Mouse (Mus musculus): Measurements from ENCODE around the gene Dctn2. TPM values are rescaled to one million over a fixed set of nuclear protein-coding genes. Genes with fewer than 3 reads are reported as not detected.

The Dctn2 gene
- 170 TPM for polyA plus RNA-seq (2012; fragmentation: generic; extraction: Trizol)
- long read RNA-seq, experiment 1, transcript Dctn2-201 (14 exons, 1,784 nt): major isoform, 188 of 311 reads
- long read RNA-seq, experiment 1, partial matches to known transcripts: 46 of 311 reads
- long read RNA-seq, experiment 1, other reads (novel, unspliced or antisense): 77 of 311 reads
- long read RNA-seq, experiment 2, transcript Dctn2-201 (14 exons, 1,784 nt): major isoform, 910 of 1,319 reads
- long read RNA-seq, experiment 2, partial matches to known transcripts: 2 of 1,319 reads
- long read RNA-seq, experiment 2, other reads (novel, unspliced or antisense): 406 of 1,319 reads

DNA sequence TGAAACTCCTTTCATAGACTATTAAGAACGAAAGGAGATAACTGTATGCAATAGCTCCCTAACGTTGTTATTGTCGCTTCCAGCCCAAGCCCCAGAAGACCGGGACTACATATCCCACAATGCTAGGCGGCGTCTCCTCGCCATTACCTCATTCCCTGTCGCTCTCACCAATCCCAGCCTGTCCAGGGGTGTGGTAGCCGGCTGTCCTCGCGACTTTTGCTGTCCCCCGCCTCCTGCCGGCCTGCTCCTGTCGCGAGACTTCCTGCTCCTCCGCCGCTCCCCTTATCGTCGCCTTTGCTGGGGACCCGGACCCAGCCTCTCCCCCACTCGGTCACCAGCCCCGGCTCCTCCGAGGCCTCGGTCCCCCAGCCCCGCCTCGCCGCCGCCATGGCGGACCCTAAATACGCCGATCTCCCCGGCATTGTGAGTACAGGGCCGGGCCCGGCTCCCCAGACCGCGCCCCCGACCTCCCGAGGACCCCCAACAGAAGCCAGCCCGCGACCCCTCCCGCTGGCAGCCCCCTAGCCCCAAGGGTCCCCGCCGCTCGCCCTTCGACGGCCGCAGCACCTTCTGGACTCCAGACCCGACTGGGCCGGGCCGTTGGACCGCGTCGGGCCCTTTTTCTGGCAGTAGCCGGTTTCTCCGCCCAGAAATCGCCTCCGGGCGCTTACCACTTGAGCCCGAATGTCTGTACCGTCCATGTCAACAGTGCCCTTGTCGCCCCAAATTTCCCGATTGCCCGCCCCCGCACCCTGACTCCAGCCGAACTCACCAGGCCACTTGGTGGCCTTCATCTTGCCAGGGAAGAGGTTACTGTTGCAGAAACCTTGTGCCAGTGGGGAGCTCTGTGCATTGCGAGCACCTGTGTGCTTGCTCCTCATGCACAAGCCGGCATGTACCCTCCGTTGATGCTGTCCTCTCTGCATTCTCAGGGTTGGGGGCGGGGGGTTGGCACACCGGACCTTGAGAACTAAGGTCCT, at the start of gene Dctn2:
Dctn2 (plus strand) TSS at position 257 of the 980 bp plus-strand sequence.
- H3K36me3 ChIP-seq (ENCODE audit: control insufficient read depth, insufficient read depth): peaks cover 37% of the 10 kb centered on the region
- H3ac ChIP-seq (ENCODE audit: control insufficient read depth, insufficient read length, low read depth): peak within 1 kb of the TSS; percentile 90
- peaks cover 44% of the 10 kb centered on the region for H3K79me2 ChIP-seq (ENCODE audit: control insufficient read depth, insufficient read depth)
- H3K4me3 ChIP-seq (ENCODE audit: insufficient read depth, poor library complexity, severe bottlenecking): peak within 1 kb of the TSS; percentile 99
- H3K27me3 ChIP-seq (ENCODE audit: control insufficient read depth, insufficient read depth, insufficient read length): peaks cover 10% of the 10 kb centered on the region
- peaks cover 25% of the 10 kb centered on the region for H3K79me3 ChIP-seq (ENCODE audit: low read depth)
- TF ChIP-seq CEBPB (IDR thresholded peaks at IDR 0.05; ENCODE audit: low read depth) (no peak), MAX (IDR thresholded peaks at IDR 0.05) (peak; percentile 50)

DNA sequence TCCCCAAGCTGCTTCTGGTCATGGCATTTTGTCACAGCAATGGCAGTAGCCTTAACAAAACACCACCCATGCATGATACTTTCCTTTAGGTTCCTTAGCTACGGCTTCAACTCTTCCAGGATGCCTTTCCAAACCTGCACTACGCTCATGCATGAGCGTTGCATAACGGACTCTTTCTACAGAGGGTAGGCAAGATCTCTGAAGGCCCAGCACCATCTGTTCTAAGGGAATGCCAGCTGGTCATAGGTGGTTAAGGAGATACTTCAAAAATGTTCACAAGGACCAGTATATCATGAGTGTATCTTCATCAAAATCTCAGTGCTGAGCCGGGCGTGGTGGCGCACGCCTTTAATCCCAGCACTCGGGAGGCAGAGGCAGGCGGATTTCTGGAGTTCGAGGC, 49.7 kb upstream of the Dctn2 start:
- Histone ChIP-seq H3K36me3 (ENCODE audit: control insufficient read depth, insufficient read depth) (no peaks in the 10 kb centered on the region), H3K79me3 (ENCODE audit: low read depth) (no peaks in the 10 kb centered on the region), H3K4me3 (ENCODE audit: insufficient read depth, poor library complexity, severe bottlenecking) (no peak overlapping the region), H3K79me2 (ENCODE audit: control insufficient read depth, insufficient read depth) (no peaks in the 10 kb centered on the region), H3ac (ENCODE audit: control insufficient read depth, insufficient read length, low read depth) (no peak overlapping the region), H3K27me3 (ENCODE audit: control insufficient read depth, insufficient read depth, insufficient read length) (no peaks in the 10 kb centered on the region)
- TF ChIP-seq USF1 (IDR thresholded peaks at IDR 0.05; ENCODE audit: low read depth): no peak
- TF ChIP-seq MAX (IDR thresholded peaks at IDR 0.05): no peak
- no peak for TF ChIP-seq FOSL1 (IDR thresholded peaks at IDR 0.05; ENCODE audit: insufficient read depth, low read length, poor library complexity, severe bottlenecking)
- no peak for TF ChIP-seq MYOD1 (IDR thresholded peaks at IDR 0.05; ENCODE audit: control insufficient read depth, insufficient read length, low read depth)
- TF ChIP-seq MYOG (IDR thresholded peaks at IDR 0.05; ENCODE audit: control insufficient read depth, extremely low read depth, insufficient read length): no peak
- no peak for TF ChIP-seq CEBPB (IDR thresholded peaks at IDR 0.05; ENCODE audit: low read depth)
- TF ChIP-seq CTCF (IDR thresholded peaks at IDR 0.05; ENCODE audit: control insufficient read depth, insufficient read depth, insufficient read length): no peak

DNA sequence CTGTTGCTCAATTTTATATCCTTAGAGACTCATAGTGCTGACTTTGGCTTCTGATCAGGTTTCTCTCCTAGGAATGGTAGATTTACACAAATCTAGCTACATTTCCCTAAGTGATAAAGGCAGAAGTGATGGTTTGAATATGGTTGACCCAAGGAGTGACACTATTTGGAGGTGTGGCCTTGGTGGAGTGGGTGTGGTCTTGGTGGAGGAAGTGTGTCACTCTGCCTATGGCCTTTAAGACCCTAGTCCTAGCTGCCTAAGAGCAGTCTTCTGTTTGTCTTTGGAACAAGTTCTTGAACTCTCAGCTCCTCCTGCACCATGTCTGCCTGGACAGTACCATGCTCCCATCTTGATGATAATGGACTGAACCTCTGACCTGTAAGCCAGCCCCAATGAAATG, 49.0 kb upstream of the Dctn2 start:
- H3K36me3 ChIP-seq (ENCODE audit: control insufficient read depth, insufficient read depth): no peaks in the 10 kb centered on the region
- no peaks in the 10 kb centered on the region for H3K27me3 ChIP-seq (ENCODE audit: control insufficient read depth, insufficient read depth, insufficient read length)
- H3ac ChIP-seq (ENCODE audit: control insufficient read depth, insufficient read length, low read depth): no peak overlapping the region
- no peaks in the 10 kb centered on the region for H3K79me3 ChIP-seq (ENCODE audit: low read depth)
- H3K4me3 ChIP-seq (ENCODE audit: insufficient read depth, poor library complexity, severe bottlenecking): no peak overlapping the region
- H3K79me2 ChIP-seq (ENCODE audit: control insufficient read depth, insufficient read depth): no peaks in the 10 kb centered on the region
- no peak for TF ChIP-seq CEBPB (IDR thresholded peaks at IDR 0.05; ENCODE audit: low read depth)
- no peak for TF ChIP-seq MAX (IDR thresholded peaks at IDR 0.05)

DNA sequence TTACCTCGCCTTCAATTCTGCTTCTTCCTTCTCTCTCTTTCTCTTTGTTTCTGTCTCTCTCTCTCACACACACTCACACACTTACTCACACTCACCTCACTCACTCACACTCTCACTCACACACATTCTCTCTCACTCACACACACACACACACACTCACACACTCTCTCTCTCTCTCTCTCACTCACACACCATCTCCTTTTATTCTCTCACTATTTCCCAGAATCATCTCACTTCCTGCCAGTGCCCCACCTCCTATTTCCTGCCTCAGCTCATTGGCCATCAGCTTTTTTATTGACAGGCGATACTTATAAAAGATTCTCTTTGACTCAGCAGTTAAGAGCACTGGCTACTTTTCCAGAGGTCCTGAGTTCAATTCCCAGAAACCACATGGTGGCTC, 47.8 kb upstream of the Dctn2 start:
- Histone ChIP-seq H3K79me2 (ENCODE audit: control insufficient read depth, insufficient read depth) (no peaks in the 10 kb centered on the region), H3ac (ENCODE audit: control insufficient read depth, insufficient read length, low read depth) (no peak overlapping the region), H3K79me3 (ENCODE audit: low read depth) (no peaks in the 10 kb centered on the region), H3K36me3 (ENCODE audit: control insufficient read depth, insufficient read depth) (no peaks in the 10 kb centered on the region), H3K4me3 (ENCODE audit: insufficient read depth, poor library complexity, severe bottlenecking) (no peak overlapping the region), H3K27me3 (ENCODE audit: control insufficient read depth, insufficient read depth, insufficient read length) (peaks cover 3% of the 10 kb centered on the region)
- TF ChIP-seq CEBPB (IDR thresholded peaks at IDR 0.05; ENCODE audit: low read depth): no peak
- TF ChIP-seq FOSL1 (IDR thresholded peaks at IDR 0.05; ENCODE audit: insufficient read depth, low read length, poor library complexity, severe bottlenecking): no peak
- no peak for TF ChIP-seq CTCF (IDR thresholded peaks at IDR 0.05; ENCODE audit: control insufficient read depth, insufficient read depth, insufficient read length)
- TF ChIP-seq MAX (IDR thresholded peaks at IDR 0.05): no peak
- no peak for TF ChIP-seq MYOG (IDR thresholded peaks at IDR 0.05; ENCODE audit: control insufficient read depth, extremely low read depth, insufficient read length)
- no peak for TF ChIP-seq MYOD1 (IDR thresholded peaks at IDR 0.05; ENCODE audit: control insufficient read depth, insufficient read length, low read depth)
- no peak for TF ChIP-seq USF1 (IDR thresholded peaks at IDR 0.05; ENCODE audit: low read depth)

DNA sequence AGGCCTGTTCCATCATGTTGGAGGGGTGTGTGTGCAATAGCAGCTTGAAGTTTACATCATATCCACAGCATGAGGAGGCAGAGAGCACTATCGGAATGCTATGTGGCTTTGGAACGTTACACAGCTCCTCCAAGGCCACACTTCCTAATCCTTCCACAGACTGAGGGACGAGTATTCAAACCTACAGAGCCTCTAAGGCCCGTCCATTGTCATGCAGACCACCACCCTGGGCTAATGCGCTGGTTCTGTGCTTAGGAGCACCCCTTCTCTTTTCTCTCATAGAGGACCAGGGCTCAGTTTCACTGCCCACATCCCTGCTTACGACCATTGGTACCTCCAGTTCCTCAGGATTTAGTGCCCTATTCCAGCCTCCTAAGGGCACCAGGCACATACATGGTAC, 41.0 kb upstream of the Dctn2 start:
- Histone ChIP-seq H3K79me3 (ENCODE audit: low read depth) (no peaks in the 10 kb centered on the region), H3ac (ENCODE audit: control insufficient read depth, insufficient read length, low read depth) (no peak overlapping the region), H3K4me3 (ENCODE audit: insufficient read depth, poor library complexity, severe bottlenecking) (no peak overlapping the region), H3K79me2 (ENCODE audit: control insufficient read depth, insufficient read depth) (no peaks in the 10 kb centered on the region), H3K27me3 (ENCODE audit: control insufficient read depth, insufficient read depth, insufficient read length) (peaks cover 18% of the 10 kb centered on the region), H3K36me3 (ENCODE audit: control insufficient read depth, insufficient read depth) (no peaks in the 10 kb centered on the region)
- TF ChIP-seq MAX (IDR thresholded peaks at IDR 0.05) (no peak), MYOD1 (IDR thresholded peaks at IDR 0.05; ENCODE audit: control insufficient read depth, insufficient read length, low read depth) (no peak), CTCF (IDR thresholded peaks at IDR 0.05; ENCODE audit: control insufficient read depth, insufficient read depth, insufficient read length) (no peak), FOSL1 (IDR thresholded peaks at IDR 0.05; ENCODE audit: insufficient read depth, low read length, poor library complexity, severe bottlenecking) (no peak), MYOG (IDR thresholded peaks at IDR 0.05; ENCODE audit: control insufficient read depth, extremely low read depth, insufficient read length) (no peak), USF1 (IDR thresholded peaks at IDR 0.05; ENCODE audit: low read depth) (no peak)
